Mouse (Mus musculus) G1E (cell line): ENCODE measurements at regions not wholly inside any gene's neighbourhood (a gene's known extent, or its start where the extent isn't known, plus 50 kb on each side); places are given as distances from the start of the nearest gene placed in this dataset.

ENCODE experiments used
- CTCF ChIP-seq: IDR thresholded peaks from 2 replicates; pipeline ENCODE4 v1.5.1; 2012; ENCODE audit warnings: low read depth, low read length, inconsistent platforms, mixed read lengths
- GATA1 ChIP-seq: IDR thresholded peaks from 2 replicates; pipeline ENCODE4 v1.6.1; 2012; ENCODE audit warnings: borderline replicate concordance, low read length, inconsistent platforms, mixed read lengths
- GATA2 ChIP-seq: IDR thresholded peaks from 2 replicates; pipeline ENCODE4 v1.6.1; 2012; ENCODE audit warnings: low read depth, low read length, inconsistent platforms, borderline replicate concordance
- POLR2AphosphoS5 ChIP-seq: IDR thresholded peaks from 2 replicates; pipeline ENCODE4 v1.6.1; 2012; ENCODE audit warnings: low read depth, low read length, inconsistent platforms; ENCODE audit not compliant: insufficient replicate concordance
- TAL1 ChIP-seq: conservative IDR thresholded peaks from 2 replicates; pipeline ENCODE4 v1.6.1; 2012; ENCODE audit warnings: low read depth, low read length, inconsistent platforms, mixed read lengths

- TF ChIP-seq CTCF (no peak), POLR2AphosphoS5 (no peak), GATA1 (no peak), TAL1 (no peak), GATA2 (no peak)
Observed at GRCm38 (mm10) chr9:62598056-62598455, 61.2 kb upstream of the Coro2b start.
